In genomic region chr10:30655655-30656054, GRCm38 (mm10) we compare ENCODE assay signal across 9 mouse cellular contexts. TPM values are rescaled to one million over a fixed set of nuclear protein-coding genes. Genes with fewer than 3 reads are reported as not detected.
DNase-seq lines count a peak whose midpoint lies in the region; ATAC-seq and TF ChIP-seq lines count a peak whose summit lies in the region.
"Had no signal": no experiment of that assay in that cellular context is flagged by ENCODE, and none has a peak within 500 bp of the region (broad histone marks: within the 10 kb centered on the region; RNA-seq: fewer than 3 reads in every experiment).

No protein-coding gene starts in this region.

- H3K4me3 ChIP-seq in liver, embryonic 14.5 days (ENCODE audit: insufficient read depth in 1 of 2, low read depth in 2 of 2, low read length in 2 of 2), result no peak overlapping the region; a peak in 1 of 4 replicates
- H3K4me3 ChIP-seq in stomach, embryonic 15.5 days (replicated peaks), result peak overlapping the region; percentile 23; the same call in 1 of the 2 replicates
- H3K4me3 ChIP-seq: erythroblast, embryonic 14.5 days had no signal

- peaks cover 0 to under 1% of the 10 kb centered on the region in 2 experiments; a peak in 2 of 4 replicates for H3K4me1 ChIP-seq in liver, embryonic 14.5 days (replicated peaks; ENCODE audit: control insufficient read depth in 2 of 2, insufficient read depth in 2 of 2, low read length in 1 of 2)
- 0 out of 2 replicates have a peak, but pooled peaks cover 3% of the 10 kb centered on the region for H3K4me1 ChIP-seq in stomach, embryonic 15.5 days

- no peaks in the 10 kb centered on the region for H3K9me3 ChIP-seq in liver, embryonic 14.5 days (ENCODE audit: control insufficient read depth, low read length)
- no peaks in the 10 kb centered on the region for H3K9me3 ChIP-seq in stomach, embryonic 15.5 days

- H3K36me3 ChIP-seq in liver, embryonic 14.5 days (replicated peaks; ENCODE audit: control insufficient read depth, insufficient read depth, low read depth), result peaks cover 10% of the 10 kb centered on the region
- H3K36me3 ChIP-seq in stomach, embryonic 15.5 days, result no peaks in the 10 kb centered on the region; the same call in 1 of the 2 replicates

- peak; percentile 94 for DNase-seq in 416B (ENCODE audit: low read depth)
- DNase-seq in Muller cell, postnatal 12 days (ENCODE audit: inconsistent ontology term), result peak; percentile 41
- DNase-seq in liver, embryonic 14.5 days (ENCODE audit: low read depth in 3 of 3, low spot score in 3 of 3), result no peak
- DNase-seq in cerebellum, postnatal 14 days, result no peak
- no peak for DNase-seq in urinary bladder, postnatal 4 days (ENCODE audit: low spot score in 2 of 2)

- WGBS in liver, embryonic 14.5 days (ENCODE audit: insufficient replicate concordance), result 15% methylated on average over 5 of the region's 5 CpGs
- 21% methylated on average over 5 of the region's 5 CpGs for WGBS in stomach, embryonic 15.5 days

- H3K27ac ChIP-seq in liver, embryonic 14.5 days, result no peak overlapping the region
- peak overlapping the region; percentile 48; the same call in 1 of the 2 replicates for H3K27ac ChIP-seq in stomach, embryonic 15.5 days

- TF ChIP-seq CTCF in liver, embryonic 14.5 days (IDR thresholded peaks at IDR 0.05; ENCODE audit: low read depth), result no peak

- ATAC-seq in hematopoietic stem cell, adult 5-6 weeks (replicated peaks in 1 of 2; ENCODE audit: insufficient read depth in 1 of 2, low FRiP score in 2 of 2, low TSS enrichment in 1 of 2, low read depth in 1 of 2, poor library complexity in 2 of 2, severe bottlenecking in 2 of 2), result peak; percentile 94 to 95
- ATAC-seq in liver, embryonic 14.5 days (ENCODE audit: insufficient read depth), result no peak
- ATAC-seq in stomach, embryonic 15.5 days (ENCODE audit: insufficient read depth, low FRiP score, low read depth), result peak; percentile 47; the same call in 1 of the 2 replicates
- no peak for ATAC-seq in cerebellum, adult (ENCODE audit: insufficient number of reproducible peaks, low FRiP score, low TSS enrichment)

- TF ChIP-seq EP300 in liver, embryonic 14.5 days (IDR thresholded peaks at IDR 0.05; ENCODE audit: low read depth), result no peak

- no peak overlapping the region for H3K9ac ChIP-seq in liver, embryonic 14.5 days (replicated peaks)
- H3K9ac ChIP-seq in stomach, embryonic 15.5 days, result no peak overlapping the region

- no peaks in the 10 kb centered on the region for H3K27me3 ChIP-seq in liver, embryonic 14.5 days (ENCODE audit: control insufficient read depth, insufficient read depth, low read length)
- no peaks in the 10 kb centered on the region for H3K27me3 ChIP-seq in stomach, embryonic 15.5 days (replicated peaks)

- H3K4me2 ChIP-seq in liver, embryonic 14.5 days (ENCODE audit: low read depth), result peak overlapping the region; percentile 4
- H3K4me2 ChIP-seq in stomach, embryonic 15.5 days, result peak overlapping the region; percentile 46

RNA-seq across cellular contexts. Expression of gene Hint3, which starts 26.2 kb away (rescaled TPM):
- 10.2 and 15.1 TPM in 2 replicates for total RNA-seq in hematopoietic stem cell, adult 5-6 weeks (2017)
- polyA plus RNA-seq in liver, embryonic 14.5 days (2012; rRNA removed), result 2.7 and 5.5 TPM in 2 replicates
- 17.5 and 18.1 TPM in 2 replicates for polyA plus RNA-seq in liver, embryonic 14.5 days (2014; fragmentation: Nextera tagmentation; extraction: Ambion mirVana)
- polyA plus RNA-seq in stomach, embryonic 15.5 days (2015; fragmentation: Nextera tagmentation; extraction: Ambion mirVana), result 31.2 TPM in 2 replicates

RNA-seq across cellular contexts. Expression of gene Trmt11, which starts 55.1 kb away (rescaled TPM):
- total RNA-seq in hematopoietic stem cell, adult 5-6 weeks (2017), result 26.1 and 28.3 TPM in 2 replicates
- 3.0 and 4.7 TPM in 2 replicates for polyA plus RNA-seq in liver, embryonic 14.5 days (2012; rRNA removed)
- polyA plus RNA-seq in liver, embryonic 14.5 days (2014; fragmentation: Nextera tagmentation; extraction: Ambion mirVana), result 17.9 and 20.0 TPM in 2 replicates
- polyA plus RNA-seq in stomach, embryonic 15.5 days (2015; fragmentation: Nextera tagmentation; extraction: Ambion mirVana), result 24.7 and 28.7 TPM in 2 replicates

Comparison
In these comparisons a context has a peak if more than half of its experiments do, and no peak if none do; other contexts are left out.
1. DNase-seq: peak in 416B (single experiment) and Muller cell, postnatal 12 days (single experiment); none in liver, embryonic 14.5 days (0 of 3), cerebellum, postnatal 14 days (0 of 2) and urinary bladder, postnatal 4 days (0 of 2).
2. ATAC-seq: peak in hematopoietic stem cell, adult 5-6 weeks (2 of 2) and stomach, embryonic 15.5 days (single experiment); none in liver, embryonic 14.5 days (single experiment) and cerebellum, adult (single experiment).